Mouse (Mus musculus) lung, postnatal 0 days (tissue): ENCODE measurements around the gene Polm. TPM values are rescaled to one million over a fixed set of nuclear protein-coding genes. Genes with fewer than 3 reads are reported as not detected.

ENCODE experiments used
- ATAC-seq: fragments of 200-750 bp; cut with Nextera tagmentation; 2 replicates; pipeline ENCODE4 v1.8.0; 2017; ENCODE audit warnings: moderate library complexity
- DNase-seq: peaks from one replicate; pipeline ENCODE4 v3.0.0-alpha.2; 2016; ENCODE audit warnings: low spot score
- H3K27ac ChIP-seq: fragments of 300-500 bp; sonication (generic); 2 replicates; pipeline ENCODE4 v1.5.1; 2014; ENCODE audit warnings: antibody characterized with exemption, mild to moderate bottlenecking, low read length, mixed read lengths
- H3K27me3 ChIP-seq: fragments of 300-500 bp; sonication (generic); replicated peaks from 2 replicates; pipeline ENCODE4 v1.6.1; 2014; ENCODE audit warnings: low read length, mixed read lengths; ENCODE audit not compliant: insufficient read depth
- H3K36me3 ChIP-seq: fragments of 300-500 bp; sonication (generic); 2 replicates; pipeline ENCODE4 v1.6.1; 2014; ENCODE audit warnings: low read length, mixed read lengths; ENCODE audit not compliant: insufficient read depth
- H3K4me1 ChIP-seq: fragments of 300-500 bp; sonication (generic); 2 replicates; pipeline ENCODE4 v1.6.1; 2014; ENCODE audit warnings: antibody characterized with exemption, low read depth, low read length, mixed read lengths; ENCODE audit not compliant: insufficient read depth
- H3K4me2 ChIP-seq: fragments of 300-500 bp; sonication (generic); replicated peaks from 2 replicates; pipeline ENCODE4 v1.6.1; 2014; ENCODE audit warnings: low read depth, mild to moderate bottlenecking, low read length, moderate library complexity, mixed read lengths
- H3K4me3 ChIP-seq: fragments of 300-500 bp; sonication (generic); 2 replicates; pipeline ENCODE4 v1.5.1; 2014; ENCODE audit warnings: low read depth, low read length
- H3K9ac ChIP-seq: fragments of 300-500 bp; sonication (generic); replicated peaks from 2 replicates; pipeline ENCODE4 v1.6.1; 2014; ENCODE audit warnings: low read depth, mild to moderate bottlenecking
- H3K9me3 ChIP-seq: fragments of 300-500 bp; sonication (generic); 2 replicates; pipeline ENCODE4 v1.6.1; 2016; ENCODE audit warnings: low read length, mixed read lengths
- CTCF ChIP-seq: IDR thresholded peaks from 2 replicates; pipeline ENCODE4 v1.5.1; 2016; ENCODE audit warnings: antibody characterized with exemption, mild to moderate bottlenecking
- EP300 ChIP-seq: IDR thresholded peaks from 2 replicates; pipeline ENCODE4 v1.6.1; 2016; ENCODE audit warnings: antibody characterized with exemption, mild to moderate bottlenecking, control low read depth
- WGBS: fragments of 180-500 bp; shearing (Covaris S2); extraction: QIAGEN DNeasy Blood & Tissue Kit; methylation state at CpG from one replicate; pipeline ENCODE4 v1.1.7; 2014; 5-methylcytosine and 5-hydroxymethylcytosine counted together
- polyA plus RNA-seq: library from polyadenylated mRNA; unstranded; fragments of >200 nt; fragmentation: Nextera tagmentation; extraction: Ambion mirVana; gene quantifications from 2 replicates; pipeline ENCODE4 v1.2.1, GENCODE M21; 2015

Gene Polm
- polyA plus RNA-seq, 1 experiment from 2014 or later = 8.2 TPM

- Histone ChIP-seq H3K27ac (no peak overlapping the region), H3K4me3 (no peak overlapping the region), H3K36me3 (peaks cover 17% of the 10 kb centered on the region; the same call in 1 of the 2 replicates), H3K4me1 (no peaks in the 10 kb centered on the region), H3K27me3 (no peaks in the 10 kb centered on the region), H3K4me2 (no peak overlapping the region), H3K9ac (no peak overlapping the region), H3K9me3 (no peaks in the 10 kb centered on the region)
- TF ChIP-seq CTCF (no peak), EP300 (no peak)
- no peak for ATAC-seq
- no peak for DNase-seq
- WGBS = 92% methylated on average over 12 of the region's 12 CpGs
Observed at GRCm38 (mm10) chr11:5868324-5868723, 30.5 kb upstream of the Polm start.

- no peak overlapping the region for H3K27ac ChIP-seq
- TF ChIP-seq EP300 = no peak
- no peak for TF ChIP-seq CTCF
- H3K9ac ChIP-seq = no peak overlapping the region
- DNase-seq = no peak
- H3K4me2 ChIP-seq = no peak overlapping the region
- no peak overlapping the region for H3K4me3 ChIP-seq
- WGBS = 78% methylated on average over 2 of the region's 2 CpGs
- H3K27me3 ChIP-seq = no peaks in the 10 kb centered on the region
- peaks cover 6% of the 10 kb centered on the region; the same call in 1 of the 2 replicates for H3K36me3 ChIP-seq
- no peaks in the 10 kb centered on the region for H3K9me3 ChIP-seq
- H3K4me1 ChIP-seq = no peaks in the 10 kb centered on the region
- no peak for ATAC-seq
Observed at GRCm38 (mm10) chr11:5867196-5867595, 29.4 kb upstream of the Polm start.

- no peak overlapping the region for H3K27ac ChIP-seq
- peak overlapping the region; percentile 79 for H3K4me2 ChIP-seq
- no peaks in the 10 kb centered on the region for H3K36me3 ChIP-seq
- 10% methylated on average over 14 of the region's 15 CpGs for WGBS
- no peak overlapping the region; the same call in 1 of the 2 replicates for H3K9ac ChIP-seq
- peak overlapping the region; percentile 42 for H3K4me3 ChIP-seq
- TF ChIP-seq EP300 (no peak), CTCF (no peak)
- ATAC-seq = peak; percentile 57
- H3K9me3 ChIP-seq = no peaks in the 10 kb centered on the region
- 0 out of 2 replicates have a peak, but pooled peaks cover 6% of the 10 kb centered on the region for H3K4me1 ChIP-seq
- no peaks in the 10 kb centered on the region for H3K27me3 ChIP-seq
- peak; percentile 47 for DNase-seq
Observed at GRCm38 (mm10) chr11:5862394-5863105, 24.7 kb upstream of the Polm start.

- Histone ChIP-seq H3K27ac (no peak within 1 kb of the TSS), H3K27me3 (no peaks in the 10 kb centered on the region), H3K4me2 (peak within 1 kb of the TSS; percentile 79)
Observed at GRCm38 (mm10) chr11:5861678-5862393, 24.0 kb upstream of the Polm start, which contains the start of gene Aebp1. Gene Aebp1 (plus strand): TSS chr11:5861947.

GRCm38 (mm10) chr11:5860639-5861038 is 22.8 kb upstream of the Polm start:
- no peak overlapping the region for H3K4me3 ChIP-seq
- H3K4me2 ChIP-seq = no peak overlapping the region
- H3K9ac ChIP-seq = no peak overlapping the region
- no peaks in the 10 kb centered on the region for H3K27me3 ChIP-seq
- WGBS = 51% methylated on average over 6 of the region's 6 CpGs
- H3K27ac ChIP-seq = no peak overlapping the region
- TF ChIP-seq EP300 (no peak), CTCF (no peak)
- 0 out of 2 replicates have a peak, but pooled peaks cover 6% of the 10 kb centered on the region for H3K4me1 ChIP-seq
- DNase-seq (no peak), ATAC-seq (no peak)
- no peaks in the 10 kb centered on the region for H3K36me3 ChIP-seq
- H3K9me3 ChIP-seq = no peaks in the 10 kb centered on the region

More at GRCm38 (mm10) chr11:5861678-5862393, 24.0 kb upstream of the Polm start, which contains the start of gene Aebp1:
- peak within 1 kb of the TSS; percentile 42 for H3K4me3 ChIP-seq
- 1% methylated on average over 51 of the region's 59 CpGs for whole genome bisulfite sequencing
- no peaks in the 10 kb centered on the region for H3K36me3 ChIP-seq
- TF ChIP-seq EP300 = no peak
- no peak for TF ChIP-seq CTCF
- peak within 1 kb of the TSS; percentile 46; the same call in 1 of the 2 replicates for H3K9ac ChIP-seq
- DNase-seq = peak; percentile 69
- no peaks in the 10 kb centered on the region for H3K9me3 ChIP-seq
- ATAC-seq = peak; percentile 74
- H3K4me1 ChIP-seq = 0 out of 2 replicates have a peak, but pooled peaks cover 6% of the 10 kb centered on the region

GRCm38 (mm10) chr11:5859883-5860550 is 22.2 kb upstream of the Polm start:
- Histone ChIP-seq H3K27me3 (no peaks in the 10 kb centered on the region), H3K4me3 (no peak overlapping the region), H3K4me2 (no peak overlapping the region), H3K9me3 (no peaks in the 10 kb centered on the region), H3K9ac (no peak overlapping the region), H3K4me1 (0 out of 2 replicates have a peak, but pooled peaks cover 6% of the 10 kb centered on the region), H3K36me3 (no peaks in the 10 kb centered on the region), H3K27ac (no peak overlapping the region)
- TF ChIP-seq CTCF (no peak), EP300 (no peak)
- ATAC-seq (no peak), DNase-seq (no peak)
- WGBS = 83% methylated on average over 13 of the region's 13 CpGs
